13 mouse cellular contexts compared by ENCODE assay signal in genomic region chr8:56767034-56767433, GRCm38 (mm10).
"Had no signal": no experiment of that assay in that cellular context is flagged by ENCODE, and none has a peak within 500 bp of the region (broad histone marks: within the 10 kb centered on the region; RNA-seq: fewer than 3 reads in every experiment).

No protein-coding gene starts in this region.

- H3K9ac ChIP-seq: liver, embryonic 12.5 days; liver, embryonic 14.5 days; midbrain, embryonic 12.5 days; neural tube, embryonic 12.5 days; stomach, embryonic 15.5 days had no signal

- H3K27ac ChIP-seq: liver, embryonic 12.5 days; liver, embryonic 14.5 days; midbrain, embryonic 10.5 days; midbrain, embryonic 12.5 days; neural tube, embryonic 12.5 days; stomach, embryonic 15.5 days; stomach, postnatal 0 days had no signal

- H3K36me3 ChIP-seq: liver, embryonic 12.5 days; midbrain, embryonic 10.5 days; midbrain, embryonic 12.5 days; neural tube, embryonic 12.5 days; stomach, embryonic 15.5 days had no signal

- H3K9me3 ChIP-seq: liver, embryonic 12.5 days; midbrain, embryonic 10.5 days; midbrain, embryonic 12.5 days; neural tube, embryonic 12.5 days; stomach, embryonic 15.5 days had no signal

- H3K4me2 ChIP-seq: liver, embryonic 12.5 days; midbrain, embryonic 12.5 days; neural tube, embryonic 12.5 days; stomach, embryonic 15.5 days had no signal

- ATAC-seq: liver, embryonic 12.5 days had no signal

- H3K4me3 ChIP-seq: liver, embryonic 12.5 days; midbrain, embryonic 10.5 days; midbrain, embryonic 12.5 days; neural tube, embryonic 12.5 days; stomach, embryonic 15.5 days had no signal

- H3K4me1 ChIP-seq: liver, embryonic 12.5 days; midbrain, embryonic 10.5 days; midbrain, embryonic 12.5 days; neural tube, embryonic 12.5 days; stomach, embryonic 15.5 days had no signal

- H3K27me3 ChIP-seq: liver, embryonic 12.5 days; midbrain, embryonic 12.5 days; neural tube, embryonic 12.5 days; stomach, embryonic 15.5 days had no signal

- DNase-seq: lung, adult 18-20 months; midbrain, embryonic 14.5 days; right cerebral cortex, postnatal 14 days; thymus, adult 2 months; thymus, postnatal 25 days; thymus, postnatal 4 days had no signal
